Mouse (Mus musculus) adrenal gland, adult 10 weeks (tissue): ENCODE results near the gene Rarres2. TPM values are rescaled to one million over a fixed set of nuclear protein-coding genes. Genes with fewer than 3 reads are reported as not detected.

Experiments
- polyA plus RNA-seq: library from polyadenylated mRNA; stranded (reverse); fragments of 350-450 nt; fragmentation: Illumina TruSeq; extraction: RNeasy Lipid Tissue Mini Kit (QIAGEN cat#74804); gene quantifications from one replicate; pipeline ENCODE4 v1.2.3, GENCODE M21; 2014; ENCODE audit warnings: low read depth, low replicate concordance

Gene Rarres2
- polyA plus RNA-seq, result 7.2 TPM

DNA sequence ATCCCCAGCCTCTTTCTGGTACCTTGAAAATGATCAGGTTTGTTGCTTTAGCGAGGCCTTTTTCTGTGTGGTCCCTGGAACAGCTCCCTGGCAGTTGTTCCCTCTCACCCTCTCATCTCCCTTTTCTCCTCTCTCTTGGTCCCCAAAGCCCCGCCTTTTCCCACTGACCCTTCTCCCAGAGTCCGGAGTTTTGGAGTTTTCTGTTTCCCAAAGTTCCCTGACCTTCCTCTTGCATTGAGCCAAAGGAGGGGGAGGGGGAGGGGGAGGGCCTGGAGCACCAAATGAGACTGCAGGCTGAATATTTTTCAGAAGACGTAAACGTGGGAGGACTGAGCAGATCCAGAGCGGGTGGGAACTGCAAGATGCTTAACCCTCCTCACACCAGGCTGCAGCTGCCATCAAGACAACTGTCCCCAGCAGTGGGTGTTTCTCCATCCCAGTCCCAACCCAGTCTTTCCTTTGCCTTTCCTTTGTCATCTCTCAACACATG is at the start of gene Rarres2:
Gene Rarres2, minus strand, starts transcription at position 218 of the 490 bp plus-strand sequence.

GRCm38 (mm10) chr6:48601271-48602079 is 28.9 kb upstream of the Rarres2 start, which contains the start of gene Zfp775:
Zfp775 (plus strand) TSS chr6:48602063.

GRCm38 (mm10) chr6:48593158-48594042 is 20.8 kb upstream of the Rarres2 start, which contains the start of the genes Repin1 and Gm44965:
Repin1 (plus strand) TSS chr6:48593883.
Gm44965 (plus strand) TSS chr6:48593941.

DNA sequence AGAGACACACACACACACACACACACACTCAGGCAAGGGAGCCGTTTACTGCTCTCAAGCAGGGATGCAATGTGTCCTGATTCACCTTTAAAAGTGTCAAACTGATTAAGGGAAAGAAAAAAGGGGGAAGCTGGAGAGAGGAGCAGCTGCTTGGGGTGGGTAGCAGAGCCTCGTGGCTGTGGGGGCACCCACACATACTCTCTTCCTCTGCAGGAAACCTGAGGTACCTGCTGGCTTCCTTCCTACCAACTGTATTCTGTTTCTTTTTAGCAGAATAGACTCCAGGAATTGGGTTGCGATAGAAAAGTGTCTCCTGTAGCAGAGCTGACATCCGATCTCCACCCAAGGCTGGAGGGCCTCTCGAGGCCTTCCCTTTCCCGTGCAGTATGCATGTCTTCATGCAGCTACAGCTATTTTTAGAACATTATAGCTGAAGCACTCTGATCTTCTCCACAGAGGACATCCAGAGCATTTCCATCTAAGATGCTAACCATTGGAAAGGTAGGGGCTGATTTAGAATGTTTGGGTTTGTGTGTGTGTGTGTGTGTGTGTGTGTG is 16.7 kb upstream of the Rarres2 start, which contains the start of gene Gm45021:
Gene Gm45021, plus strand, starts transcription at position 417 of the 557 bp plus-strand sequence.

GRCm38 (mm10) chr6:48554280-48555103 is 18.1 kb downstream of the Rarres2 start, which contains the start of gene Lrrc61:
Lrrc61 (plus strand) TSS chr6:48554796.

DNA sequence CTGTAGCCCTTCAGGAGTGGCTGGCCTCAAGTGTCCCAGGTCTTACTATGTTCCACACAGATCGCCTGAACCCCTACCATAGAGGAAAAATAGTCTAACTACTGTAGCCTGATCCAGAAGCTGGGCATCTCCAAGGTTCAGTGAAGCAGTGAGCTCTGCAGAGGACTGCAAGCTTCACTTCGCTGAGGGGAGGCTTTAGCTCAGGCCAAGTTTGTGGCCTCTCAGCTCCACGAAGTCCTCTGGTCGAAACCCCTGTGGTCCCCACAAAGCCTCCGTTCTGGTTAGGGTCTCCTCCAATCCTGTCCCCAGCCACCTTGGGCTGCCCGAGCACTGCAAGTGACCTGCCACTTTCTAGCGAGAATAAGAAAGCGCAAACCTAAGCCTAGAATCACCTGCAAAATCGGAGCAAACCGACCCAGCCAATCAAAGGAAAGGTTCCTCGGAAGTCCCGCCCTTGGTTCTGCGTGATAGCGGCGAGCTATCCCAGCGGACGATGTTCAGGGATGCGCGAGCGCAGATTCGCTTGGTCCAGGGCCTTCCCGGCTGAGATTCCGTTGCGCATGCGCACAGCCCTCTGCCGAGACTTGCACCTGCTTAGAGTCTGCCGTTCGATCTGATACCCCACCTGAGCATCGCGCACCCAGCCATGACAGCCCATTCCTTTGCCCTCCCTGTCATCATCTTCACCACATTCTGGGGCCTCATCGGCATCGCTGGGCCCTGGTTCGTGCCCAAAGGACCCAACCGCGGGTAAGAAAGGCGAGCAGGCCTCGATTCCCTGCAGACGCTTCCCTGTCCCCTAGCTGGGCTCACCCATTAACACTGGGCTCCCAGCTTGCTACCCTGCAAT is 35.3 kb downstream of the Rarres2 start, which contains the start of gene Atp6v0e2:
Gene Atp6v0e2, plus strand, starts transcription at position 511 of the 850 bp plus-strand sequence.

Other genes with a start within 250 kb of the Rarres2 start
- gene Krba1, start 177.2 kb downstream of the Rarres2 start, polyA plus RNA-seq, result 9.7 TPM
- gene Zfp467, start 127.0 kb downstream of the Rarres2 start, polyA plus RNA-seq, result 14.9 TPM
- not detected for gene Sspo, start 124.6 kb downstream of the Rarres2 start, polyA plus RNA-seq
- gene Atp6v0e2, start 35.2 kb downstream of the Rarres2 start, polyA plus RNA-seq, result 55.5 TPM
- gene Lrrc61, start 18.0 kb downstream of the Rarres2 start, polyA plus RNA-seq, result 8.5 TPM
- not detected for gene Gm45021, start 16.8 kb upstream of the Rarres2 start, polyA plus RNA-seq
- 12.8 TPM for gene Repin1, start 21.1 kb upstream of the Rarres2 start, polyA plus RNA-seq
- not detected for gene Gm44965, start 21.2 kb upstream of the Rarres2 start, polyA plus RNA-seq
- gene Zfp775, start 29.3 kb upstream of the Rarres2 start, polyA plus RNA-seq, result 0.12 TPM
- 0.35 TPM for gene AI854703, start 54.0 kb upstream of the Rarres2 start, polyA plus RNA-seq
- 33.4 TPM for gene Gimap8, start 74.4 kb upstream of the Rarres2 start, polyA plus RNA-seq
- 18.7 TPM for gene Gimap9, start 103.3 kb upstream of the Rarres2 start, polyA plus RNA-seq
- 218 TPM for gene Gimap4, start 111.8 kb upstream of the Rarres2 start, polyA plus RNA-seq
- gene Gimap6, start 135.4 kb upstream of the Rarres2 start, polyA plus RNA-seq, result 106 TPM
- gene Gm28053, start 145.8 kb upstream of the Rarres2 start, polyA plus RNA-seq, result 4.4 TPM
- gene Gimap7, start 145.8 kb upstream of the Rarres2 start, polyA plus RNA-seq, result not detected
- gene Gimap1, start 166.3 kb upstream of the Rarres2 start, polyA plus RNA-seq, result 2.8 TPM
- 10.3 TPM for gene Gimap5, start 173.4 kb upstream of the Rarres2 start, polyA plus RNA-seq
- gene Gimap3, start 198.1 kb upstream of the Rarres2 start, polyA plus RNA-seq, result 1.2 TPM